Mouse (Mus musculus) lung, postnatal 10 days (tissue): ENCODE measurements around the gene Farsb.

ENCODE experiments used
- DNase-seq: peaks from one replicate; pipeline ENCODE4 v3.0.0; 2021

The Farsb gene

DNA sequence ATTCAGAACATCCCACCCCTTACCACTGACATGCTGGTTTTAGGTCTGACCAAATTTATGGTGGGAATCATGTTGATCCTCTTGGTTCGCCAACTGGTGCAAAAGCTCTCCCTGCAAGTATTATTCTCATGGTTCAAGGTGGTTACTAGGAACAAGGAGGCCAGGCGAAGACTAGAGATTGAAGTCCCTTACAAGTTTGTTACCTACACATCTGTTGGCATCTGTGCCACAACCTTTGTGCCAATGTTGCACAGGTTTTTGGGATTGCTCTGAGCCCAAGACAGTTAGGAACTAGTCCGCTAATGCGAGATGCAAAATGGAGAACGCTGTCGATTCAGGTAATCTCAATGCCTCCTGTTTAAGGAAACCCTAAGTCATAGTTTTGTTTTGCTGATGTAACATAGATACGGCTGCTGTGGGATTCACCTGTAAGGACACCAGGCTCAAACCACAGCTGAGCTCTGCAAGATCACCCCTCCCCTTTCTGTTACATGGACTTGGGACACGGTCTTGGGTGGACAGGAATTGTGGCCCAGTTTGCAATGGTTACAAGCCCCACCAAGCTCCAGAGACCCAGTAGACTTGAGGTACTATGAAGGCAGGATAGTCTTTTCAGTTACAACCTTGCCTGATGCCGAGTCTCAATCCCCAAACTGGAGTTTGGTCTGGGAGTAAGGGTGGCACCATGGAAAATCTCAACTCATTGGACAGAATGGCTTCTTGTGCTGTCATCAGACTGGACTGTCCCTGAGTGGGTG is 71.4 kb downstream of the Farsb start:
- DNase-seq = no peak

- DNase-seq = no peak
These were observed 74.3 kb downstream of the Farsb start for GRCm38 (mm10) chr1:78414421-78414820.

- peak; percentile 27 for DNase-seq
These were observed 76.0 kb downstream of the Farsb start for GRCm38 (mm10) chr1:78412668-78413067.

DNA sequence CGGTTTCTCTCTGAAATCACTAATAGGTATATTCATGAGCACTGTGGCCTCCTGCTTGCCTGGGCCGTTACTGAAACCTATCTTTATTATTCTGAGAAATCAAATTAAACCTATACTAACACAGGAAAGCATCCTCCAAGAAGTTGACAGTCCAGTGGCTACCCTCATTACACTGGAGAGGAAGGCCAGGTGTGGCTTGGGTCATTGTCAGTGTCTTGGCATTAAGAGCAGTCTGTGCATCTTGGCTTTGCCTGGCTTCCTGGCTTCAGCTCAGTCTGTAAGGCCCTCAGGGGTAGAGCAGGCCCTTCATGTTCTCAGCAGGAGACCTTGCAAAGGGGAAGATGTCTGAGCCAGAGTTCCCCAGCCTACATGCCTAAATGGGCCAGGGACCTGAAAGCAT is 79.3 kb downstream of the Farsb start:
- DNase-seq = no peak

DNA sequence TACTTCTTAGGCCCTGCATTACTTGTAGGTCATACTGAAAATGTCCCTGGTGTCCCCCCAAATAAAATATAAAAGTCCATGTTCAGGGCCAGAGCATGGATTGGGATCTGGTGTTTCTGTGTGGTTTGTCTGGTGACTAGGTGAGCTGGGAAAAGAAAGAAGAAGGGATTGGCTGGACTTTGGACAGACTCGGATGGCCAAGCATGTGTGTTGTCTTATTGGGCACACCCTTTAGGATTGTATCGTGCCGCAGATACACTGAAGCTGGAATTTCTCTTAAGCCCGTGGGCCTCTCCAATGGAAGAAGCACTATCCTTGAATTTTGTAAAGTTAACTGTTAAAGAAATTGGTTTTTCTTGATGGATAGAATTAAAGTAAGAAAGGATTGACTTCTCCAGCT is 87.3 kb downstream of the Farsb start:
- no peak for DNase-seq

- DNase-seq = no peak
These were observed 88.9 kb downstream of the Farsb start for GRCm38 (mm10) chr1:78399755-78400154.

- no peak for DNase-seq
These were observed 92.3 kb downstream of the Farsb start for GRCm38 (mm10) chr1:78396320-78396913.

GRCm38 (mm10) chr1:78395737-78396136 is 93.0 kb downstream of the Farsb start:
- no peak for DNase-seq

DNA sequence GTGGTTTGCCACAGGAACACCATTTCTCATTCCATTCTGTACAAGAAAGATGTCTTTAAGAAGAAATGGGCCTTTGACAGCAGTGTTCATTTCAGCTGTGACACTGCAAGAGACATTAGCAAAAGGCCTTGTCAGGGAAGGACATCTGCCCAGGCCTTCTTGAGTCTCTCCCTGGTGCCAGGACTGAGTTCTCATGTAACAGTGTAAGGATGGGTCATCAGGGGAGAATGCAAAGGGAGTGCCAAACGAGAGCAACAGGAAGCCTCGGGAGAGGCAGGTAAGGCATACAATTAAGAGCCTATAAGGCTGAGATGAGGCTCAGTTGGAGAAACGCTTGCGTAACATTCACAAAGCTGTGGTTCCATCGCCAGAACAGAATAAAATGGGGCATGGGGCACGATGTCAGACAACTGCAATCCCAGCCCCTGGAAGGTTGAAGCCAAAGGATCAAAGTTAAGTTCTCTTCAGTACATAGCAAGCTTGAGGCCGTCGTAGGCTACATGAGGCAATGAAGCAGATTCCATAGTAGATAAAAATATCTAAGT is 93.4 kb downstream of the Farsb start:
- no peak for DNase-seq

DNA sequence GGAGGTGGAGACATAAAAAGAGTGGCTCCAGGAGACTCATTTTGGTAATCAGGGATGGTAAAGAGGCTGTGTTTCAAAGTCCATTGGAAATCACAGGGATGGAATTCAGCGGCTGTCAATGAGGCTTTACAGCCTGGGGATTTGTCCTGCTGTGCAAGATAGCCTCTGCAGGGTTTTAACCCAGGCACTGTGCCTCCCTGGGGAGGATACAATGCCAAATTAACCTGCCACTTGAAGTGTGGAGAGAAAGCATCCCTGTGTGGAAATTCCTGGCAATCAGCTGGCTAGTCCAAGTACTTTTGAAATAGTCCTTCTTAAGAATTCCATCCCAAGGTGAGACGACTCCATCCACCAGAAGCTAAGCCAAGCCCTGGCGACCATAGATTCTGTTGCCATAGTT is 99.8 kb downstream of the Farsb start:
- DNase-seq = no peak

- no peak for DNase-seq
These were observed 100.8 kb downstream of the Farsb start for GRCm38 (mm10) chr1:78387854-78388253.

GRCm38 (mm10) chr1:78380950-78381349 is 107.7 kb downstream of the Farsb start:
- no peak for DNase-seq

- no peak for DNase-seq
These were observed 113.6 kb downstream of the Farsb start for GRCm38 (mm10) chr1:78375058-78375457.

DNA sequence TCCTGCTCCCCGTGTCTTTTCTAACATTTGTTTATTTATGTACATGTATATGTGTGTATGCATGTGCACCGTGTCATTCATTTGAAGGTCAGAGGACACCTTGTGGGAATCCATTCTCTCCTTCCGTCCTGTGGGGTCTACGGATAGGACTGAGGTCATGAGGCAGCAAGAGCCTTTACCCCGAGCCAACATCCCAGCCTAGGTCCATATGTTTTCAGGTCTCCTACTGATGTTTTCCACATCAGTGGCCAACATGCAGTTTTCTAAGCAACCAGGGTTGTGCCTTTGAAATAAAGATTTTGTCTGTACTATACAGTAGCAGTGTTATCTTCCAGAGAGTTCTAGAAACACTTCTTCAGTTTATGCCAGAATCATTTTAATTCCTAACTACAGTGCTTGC is 114.9 kb downstream of the Farsb start:
- no peak for DNase-seq

- no peak for DNase-seq
These were observed 116.4 kb downstream of the Farsb start for GRCm38 (mm10) chr1:78372316-78372715.

- peak; percentile 6 for DNase-seq
These were observed 117.0 kb downstream of the Farsb start for GRCm38 (mm10) chr1:78371569-78372236.

GRCm38 (mm10) chr1:78370121-78370520 is 118.6 kb downstream of the Farsb start:
- no peak for DNase-seq
